Mouse (Mus musculus) cerebellum, adult 2 months (tissue): ENCODE data around the gene Il16.

ENCODE experiments used
- CTCF ChIP-seq: fragments of 200-500 bp; IDR thresholded peaks from 2 replicates; pipeline ENCODE4 v1.5.1; 2011; ENCODE audit warnings: low read depth, mild to moderate bottlenecking, control low read depth, low read length, moderate library complexity, borderline replicate concordance; ENCODE audit not compliant: insufficient read depth
- POLR2A ChIP-seq: fragments of 200-500 bp; IDR thresholded peaks from 2 replicates; pipeline ENCODE4 v1.6.1; 2011; ENCODE audit warnings: low read length, control low read depth, borderline replicate concordance; ENCODE audit not compliant: insufficient read depth

DNA sequence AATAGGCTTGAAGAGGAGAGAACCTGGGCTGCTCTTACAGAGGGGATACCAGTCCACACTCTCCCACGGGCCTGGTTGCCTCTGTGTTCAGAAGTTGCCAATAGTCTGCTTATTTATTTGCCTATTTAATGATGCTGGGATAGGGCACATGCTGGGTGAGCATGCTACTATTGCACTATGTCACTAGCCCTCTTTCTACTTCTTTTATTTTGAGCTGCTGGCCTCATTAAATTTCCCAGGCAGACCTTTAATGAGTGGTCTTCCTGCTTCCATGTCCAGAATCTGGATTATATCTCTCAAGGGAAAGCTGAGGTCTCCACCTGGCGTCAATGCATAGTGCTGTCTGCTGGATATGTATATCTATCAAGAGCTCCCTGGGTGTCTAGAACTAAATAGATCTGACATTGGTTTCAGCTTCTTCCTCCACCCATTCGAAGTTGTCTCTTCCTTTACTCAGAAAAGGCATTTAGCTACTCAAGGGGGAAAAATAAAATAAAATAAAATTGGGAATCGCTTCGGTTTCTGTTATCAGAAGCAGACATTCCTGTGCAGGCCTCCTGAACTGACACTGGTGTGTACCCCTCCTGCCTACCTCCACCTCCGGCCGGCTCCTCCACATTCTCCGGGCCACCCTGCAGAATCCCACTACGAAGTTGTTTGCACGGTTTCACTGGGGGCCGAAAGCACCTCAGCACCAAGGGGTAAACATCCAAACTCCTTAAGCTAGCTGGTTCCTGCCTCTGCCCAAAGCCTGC lies 114.3 kb downstream of the Il16 start:
- TF ChIP-seq POLR2A = no peak
- TF ChIP-seq CTCF = no peak
